Mouse (Mus musculus) thymus, postnatal 0 days (tissue): ENCODE data around the gene Utp14b. TPM values are rescaled to one million over a fixed set of nuclear protein-coding genes. Genes with fewer than 3 reads are reported as not detected.
A peak's percentile ranks its signal among the peaks of the same experiment; 100 is the strongest.

Source experiments
- DNase-seq: peaks from one replicate; pipeline ENCODE4 v3.0.0-alpha.2; 2015; ENCODE audit warnings: low spot score
- polyA plus RNA-seq: library from polyadenylated mRNA; unstranded; fragments of >200 nt; fragmentation: Nextera tagmentation; extraction: Ambion mirVana; gene quantifications from 2 replicates; pipeline ENCODE4 v1.2.1, GENCODE M21; 2015

Utp14b gene
- 3.1 and 3.5 TPM in 2 replicates for polyA plus RNA-seq

DNA sequence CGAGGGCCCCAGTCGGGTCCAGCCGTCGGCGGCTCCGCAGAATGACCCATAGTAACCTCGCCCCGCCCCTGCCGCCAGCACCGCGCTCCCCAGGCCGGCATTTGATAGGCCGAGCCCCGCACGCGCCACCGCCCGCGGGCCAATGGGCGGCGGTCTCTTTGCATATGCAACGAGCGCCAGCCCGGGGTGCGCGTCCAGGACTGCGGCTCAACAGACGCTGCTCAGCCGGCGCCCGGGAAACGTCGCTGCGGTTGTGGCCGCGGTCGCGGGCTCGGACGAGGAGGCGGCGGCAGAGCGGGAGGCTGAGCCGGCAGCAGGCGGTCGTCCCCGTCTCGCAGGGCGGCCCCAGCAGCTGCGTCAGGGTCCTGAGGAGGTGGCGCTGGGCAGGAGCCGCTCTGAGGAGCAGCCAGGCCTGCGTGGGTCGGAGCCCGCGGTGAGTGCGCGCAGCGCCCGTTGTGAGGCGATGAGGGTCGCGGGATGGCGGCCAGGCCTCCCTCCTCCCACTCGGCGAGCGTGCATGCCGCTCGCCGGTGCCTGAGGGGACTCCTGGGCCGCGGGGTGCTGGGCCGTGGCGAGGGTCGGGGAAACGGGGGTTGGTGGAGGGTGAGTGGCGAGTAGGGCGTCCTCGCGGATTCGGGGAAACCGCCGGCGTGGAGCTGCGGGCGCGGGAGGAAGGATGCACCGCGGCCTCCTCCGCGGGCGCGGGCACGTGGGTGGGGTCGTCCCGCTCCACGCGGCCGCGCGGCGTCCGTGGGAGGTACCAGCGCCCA lies at the start of gene Utp14b, which contains the start of gene Acsl3:
Utp14b (plus strand) TSS at position 368 of the 770 bp plus-strand sequence.
Acsl3 (plus strand) TSS at position 155 of the 770 bp plus-strand sequence.
- DNase-seq = peak; percentile 96

DNA sequence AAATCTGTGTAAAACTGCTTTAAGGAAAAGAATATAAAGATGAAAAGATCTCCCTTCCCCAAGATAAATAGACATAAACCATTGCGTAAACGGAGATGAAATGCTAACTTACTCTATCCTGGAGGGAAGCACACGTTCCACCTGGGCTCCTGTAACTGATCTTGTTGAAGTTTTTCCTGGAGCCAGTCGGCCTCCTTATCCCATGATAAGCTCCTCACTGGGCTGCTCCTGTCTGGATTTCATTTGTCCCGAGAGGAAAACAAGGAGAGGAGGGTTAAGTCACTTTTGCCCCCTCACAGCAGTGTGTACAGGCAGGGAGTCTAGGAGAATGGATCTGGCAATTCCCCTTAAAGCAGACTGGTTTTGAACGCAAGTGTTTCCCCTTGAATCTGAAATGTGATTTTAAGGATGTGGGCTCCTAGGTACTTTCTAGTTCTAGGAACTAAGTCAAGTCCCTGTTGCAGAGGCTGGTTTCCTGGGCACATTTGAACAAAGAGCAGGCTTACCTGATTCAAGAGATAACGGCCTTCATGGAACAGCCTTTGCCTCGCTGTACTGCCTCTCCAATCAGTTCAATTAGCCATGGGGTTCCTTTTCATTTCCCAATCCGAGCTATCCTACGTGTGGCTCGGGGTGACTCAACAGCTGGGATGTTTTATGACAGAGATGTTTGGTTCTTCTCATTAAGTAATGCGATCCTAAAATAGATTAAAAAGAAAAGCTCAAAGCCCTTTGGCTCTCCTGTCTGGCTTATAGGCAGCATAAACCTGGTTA lies 48.5 kb upstream of the Utp14b start:
- no peak for DNase-seq

DNA sequence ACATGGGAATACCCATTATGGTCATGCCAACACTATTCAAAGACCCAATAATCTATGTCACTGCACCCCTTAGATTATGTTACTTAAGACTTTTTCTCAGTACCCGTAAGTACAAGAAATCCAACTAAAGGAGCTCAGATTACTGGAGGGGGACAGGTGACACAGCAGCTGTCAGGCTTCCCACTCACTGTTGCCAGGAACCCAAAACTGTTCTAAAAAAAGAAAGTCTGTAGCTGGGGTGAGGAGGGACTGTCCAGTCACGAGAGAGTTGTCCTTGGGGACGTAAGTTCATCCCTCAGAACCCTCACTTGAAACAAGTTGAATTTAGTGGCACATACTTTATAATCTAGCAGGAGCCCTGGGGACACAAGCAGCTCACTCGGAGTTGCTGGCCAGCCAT lies 46.8 kb upstream of the Utp14b start:
- DNase-seq = no peak

DNA sequence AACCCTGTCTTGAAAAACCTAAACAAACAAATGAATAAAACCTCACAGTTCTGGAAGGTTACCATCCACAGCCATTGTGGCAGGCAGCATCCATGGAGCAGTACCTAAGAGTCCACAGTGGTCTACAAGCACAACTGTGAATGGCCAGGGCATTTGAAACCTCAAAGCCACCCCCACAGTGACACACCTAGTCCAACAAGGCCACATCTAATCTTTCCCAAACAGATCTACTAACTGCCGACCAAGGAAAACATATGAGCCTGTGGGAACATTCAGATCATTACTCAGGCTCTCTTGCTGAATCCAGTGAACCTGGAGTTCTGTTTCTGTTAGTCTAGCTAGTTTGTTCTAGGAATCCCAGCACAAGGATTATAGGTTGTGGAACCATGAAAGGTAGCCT lies 44.9 kb upstream of the Utp14b start:
- no peak for DNase-seq

DNA sequence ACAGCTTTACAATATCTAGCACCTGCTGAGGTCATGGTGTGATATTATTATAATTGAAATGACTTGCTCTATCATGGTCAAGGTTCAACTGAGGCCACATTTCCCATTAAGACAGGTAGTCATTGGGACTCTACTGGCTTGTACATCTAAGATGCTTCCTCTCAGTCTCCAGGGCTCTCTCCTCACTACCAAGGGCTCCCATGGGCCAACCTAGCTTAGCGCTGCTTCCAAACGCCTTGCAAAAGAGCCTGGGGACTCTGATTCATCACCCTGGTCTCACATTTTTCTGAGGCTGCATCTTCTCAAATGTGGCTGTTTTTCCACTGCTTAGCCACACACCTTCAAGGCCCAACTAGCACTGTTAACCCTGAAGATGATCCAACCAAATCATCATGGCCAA lies 33.5 kb upstream of the Utp14b start:
- no peak for DNase-seq

DNA sequence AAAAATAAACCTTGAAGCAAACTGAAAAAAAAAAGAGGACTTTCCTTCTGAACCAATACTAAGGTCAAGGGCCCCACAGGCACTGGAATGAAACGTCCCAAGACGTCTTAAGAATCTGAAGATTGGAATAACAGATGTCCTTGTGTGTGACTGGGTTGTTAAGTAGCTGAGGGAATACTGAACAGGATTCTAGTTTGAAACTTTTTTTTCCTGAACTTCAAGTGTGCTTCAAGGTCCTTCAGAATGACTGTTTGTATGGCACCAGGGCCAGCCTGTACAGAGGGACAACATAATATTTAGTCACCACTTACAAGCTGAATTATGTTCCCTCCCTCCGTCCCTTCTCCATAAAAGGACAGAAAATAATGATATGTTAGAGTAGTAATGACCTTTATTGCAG lies 23.4 kb upstream of the Utp14b start:
- DNase-seq = no peak

DNA sequence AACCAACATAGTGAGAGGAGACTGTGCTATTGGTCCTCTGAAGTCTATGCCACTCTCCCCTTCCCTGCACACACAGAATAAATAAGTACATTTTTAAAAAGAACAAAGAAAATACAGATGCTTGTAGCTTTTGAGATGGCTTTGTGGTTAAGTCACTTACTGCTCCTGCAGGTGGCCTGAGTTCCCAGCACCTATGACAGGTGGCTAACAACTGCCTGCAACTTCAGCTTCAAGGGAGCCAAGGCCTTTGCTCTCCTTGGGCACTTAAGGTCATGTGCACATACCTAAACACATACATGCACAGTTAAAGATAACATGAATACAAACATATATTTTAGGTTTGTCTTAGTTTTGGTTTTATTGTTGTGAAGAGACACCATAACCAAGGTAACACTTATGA lies 17.0 kb upstream of the Utp14b start:
- peak; percentile 70 for DNase-seq

DNA sequence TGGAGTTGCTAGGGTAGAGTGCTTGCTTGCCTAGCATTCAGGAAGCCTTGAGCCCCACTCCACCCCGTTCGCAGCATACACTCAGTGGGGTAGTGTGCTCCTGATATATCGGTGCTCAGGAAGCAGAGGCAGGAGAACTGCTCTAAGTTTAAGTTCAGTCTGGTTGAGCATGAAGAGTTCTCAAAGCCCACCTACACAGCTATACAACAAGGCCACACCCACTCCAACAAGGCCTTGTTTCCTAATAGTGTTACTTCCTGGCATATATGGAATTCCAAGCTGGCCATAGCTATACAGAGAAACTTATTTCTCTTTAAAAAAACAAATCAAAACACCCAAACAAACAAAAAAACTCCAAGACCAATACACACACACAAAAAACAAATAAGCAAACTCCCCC lies 16.0 kb upstream of the Utp14b start:
- no peak for DNase-seq

DNA sequence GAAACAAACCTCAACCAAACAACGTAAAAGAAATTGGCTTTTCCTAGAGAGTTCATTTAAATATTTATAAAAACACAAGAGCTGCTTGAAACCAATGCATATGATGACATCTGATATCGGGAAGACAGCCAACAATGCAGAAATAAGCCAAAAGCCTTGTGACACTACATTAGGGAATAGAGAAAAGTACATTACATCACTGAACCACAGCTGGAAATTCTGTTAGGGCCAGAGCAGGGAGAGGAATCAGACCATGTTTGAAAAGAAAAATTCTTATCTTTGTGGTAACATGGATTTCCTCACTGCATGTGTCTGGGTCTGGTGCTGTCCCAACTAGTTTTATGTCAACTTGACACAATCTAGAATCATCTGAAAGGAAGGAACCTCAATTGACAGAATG lies 15.6 kb upstream of the Utp14b start:
- no peak for DNase-seq

DNA sequence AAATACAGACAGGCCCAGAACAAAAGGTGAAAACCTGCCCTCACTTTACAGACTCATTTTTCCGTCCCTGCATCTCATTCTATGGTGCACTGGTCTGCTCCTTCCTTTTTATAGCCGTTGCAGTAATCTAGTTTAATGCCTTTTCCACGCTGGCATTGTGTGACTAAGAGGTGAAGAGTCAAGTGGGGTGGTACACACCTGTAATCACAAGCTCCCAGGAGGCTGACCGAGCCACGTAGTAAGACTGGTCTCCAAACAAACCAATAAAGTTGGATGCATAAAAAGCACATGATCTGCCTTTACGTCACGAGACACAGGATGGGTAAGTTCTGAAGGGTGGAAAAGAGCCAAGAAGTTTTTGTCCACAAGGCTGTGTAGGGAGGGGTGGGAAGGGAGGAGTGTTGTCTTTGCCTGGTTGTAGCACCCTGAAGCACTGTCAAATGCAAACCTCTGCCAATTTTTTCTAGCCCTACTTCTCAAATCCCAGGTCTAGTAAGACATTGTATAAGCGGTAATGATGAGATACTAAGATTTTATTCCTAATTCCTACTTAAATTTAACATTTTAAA lies 10.4 kb upstream of the Utp14b start:
- DNase-seq = no peak

DNA sequence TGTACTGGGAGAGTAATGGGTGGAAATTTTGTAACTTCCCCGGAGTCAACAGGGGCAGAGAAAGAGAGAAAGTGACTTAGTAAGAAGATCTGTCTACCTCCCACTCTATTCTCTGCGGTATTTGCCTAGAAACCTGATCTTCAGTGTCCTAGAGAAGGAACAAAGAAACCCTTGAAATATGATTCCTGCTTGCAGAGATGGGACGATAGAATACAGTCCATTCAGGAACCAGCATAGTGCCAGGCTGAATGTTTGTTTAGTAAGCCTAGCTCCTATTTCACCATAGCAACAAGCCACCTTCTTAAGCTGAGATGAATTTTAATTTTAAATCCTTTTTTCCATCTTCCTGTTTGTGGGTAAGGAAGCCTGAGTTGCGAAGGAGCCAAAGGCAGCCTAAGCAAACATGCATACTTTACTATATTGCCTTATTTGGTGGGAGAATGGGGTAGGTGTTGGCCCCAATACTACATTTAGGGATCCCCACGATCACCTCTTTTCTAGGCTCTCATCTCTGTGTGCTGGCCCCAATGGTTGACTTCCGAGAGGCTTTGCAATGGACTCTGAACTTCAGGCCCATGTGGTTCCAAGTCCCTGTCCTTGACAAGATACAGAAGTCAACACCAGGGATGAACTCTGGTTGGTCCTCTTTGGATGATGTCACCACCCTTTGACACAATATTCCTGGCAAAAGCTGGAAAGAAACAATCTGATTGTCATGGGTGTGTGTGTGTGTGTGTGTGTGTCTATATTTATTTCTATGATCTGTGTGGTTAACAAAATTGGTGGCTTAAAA lies 8.4 kb upstream of the Utp14b start:
- DNase-seq = no peak

DNA sequence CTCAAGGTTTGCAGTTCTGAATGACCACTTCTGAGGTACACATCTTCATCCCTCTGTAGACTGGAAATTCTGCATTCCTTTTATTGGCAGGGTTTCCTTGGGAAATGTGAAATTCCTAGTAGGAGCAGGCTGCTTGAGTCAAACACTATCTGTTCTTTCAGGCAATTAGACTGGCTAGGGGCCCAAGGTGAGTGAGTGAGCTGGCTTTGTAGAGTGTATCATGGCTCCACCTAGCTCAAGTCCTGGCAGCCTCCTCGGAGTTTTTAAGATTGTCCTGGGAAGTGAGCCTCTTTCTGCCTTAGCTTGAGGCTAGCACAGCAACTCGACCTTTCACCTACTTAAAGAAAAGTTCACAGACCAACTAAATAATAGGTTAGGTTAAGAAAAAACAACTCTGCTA lies 1.4 kb upstream of the Utp14b start:
- no peak for DNase-seq

DNA sequence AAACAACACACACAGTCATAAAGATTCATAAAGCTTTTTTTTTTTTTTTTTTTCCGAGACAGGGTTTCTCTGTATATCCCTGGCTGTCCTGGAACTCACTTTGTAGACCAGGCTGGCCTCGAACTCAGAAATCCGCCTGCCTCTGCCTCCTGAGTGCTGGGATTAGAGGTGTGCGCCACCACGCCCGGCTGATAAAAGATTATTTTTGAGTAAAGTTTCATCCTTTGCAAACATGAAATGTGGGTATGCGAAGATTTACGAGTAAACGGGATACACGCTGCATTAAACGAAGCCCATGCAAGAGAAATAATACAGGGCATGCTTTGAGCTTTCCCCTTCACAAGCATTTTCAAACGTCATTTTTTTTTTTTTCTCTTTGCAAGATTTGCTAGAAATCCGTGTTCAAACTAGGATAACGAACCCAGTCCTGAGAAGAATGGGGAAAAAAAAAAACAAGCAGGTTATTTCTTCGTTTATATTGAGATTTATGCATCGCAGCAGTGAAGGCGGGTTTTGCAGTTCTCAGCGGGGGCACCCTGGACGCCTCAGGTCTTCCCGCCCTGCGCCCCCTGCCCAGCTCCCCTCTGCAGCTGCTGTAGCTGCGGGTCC lies 713 bp upstream of the Utp14b start:
- DNase-seq = no peak

DNA sequence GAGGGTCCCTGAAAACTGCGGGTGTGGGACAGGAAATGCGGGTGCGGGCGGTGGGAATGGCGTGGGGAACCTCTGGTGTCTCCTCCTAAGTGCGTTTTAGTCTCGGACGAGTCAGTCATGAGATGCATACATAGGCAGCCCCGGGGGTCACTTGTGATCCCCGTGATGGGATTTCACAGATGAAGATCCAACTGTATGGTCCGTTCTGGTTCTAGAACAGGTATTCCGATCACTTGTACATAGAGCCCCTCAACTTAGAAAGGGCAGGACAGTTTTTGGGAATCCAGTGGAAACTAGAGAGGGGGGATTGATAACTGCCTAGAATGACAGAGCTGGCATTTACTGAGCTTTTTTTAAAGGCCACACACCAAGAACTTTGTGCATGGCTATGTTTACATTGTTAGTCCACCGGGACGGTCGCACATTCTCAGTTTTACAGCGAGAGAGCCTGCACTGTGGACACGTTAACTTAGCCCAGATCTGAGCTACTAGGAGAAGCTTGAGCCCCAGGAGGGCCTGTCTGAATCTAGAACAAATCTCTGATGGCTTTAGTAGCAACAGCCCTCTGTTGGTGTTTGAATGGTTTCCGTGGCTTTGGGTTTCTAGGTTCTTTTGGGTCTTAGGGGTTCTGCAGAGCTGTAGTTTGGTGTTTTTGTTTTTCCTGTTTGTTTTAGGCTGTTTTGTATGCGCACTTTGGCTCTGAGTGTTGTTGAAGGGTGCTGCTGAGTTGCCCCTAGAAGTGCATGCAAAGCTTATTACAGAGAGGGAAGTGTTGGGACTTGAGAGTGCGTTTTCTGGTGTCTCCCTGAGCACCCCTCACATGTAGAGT lies 817 bp downstream of the Utp14b start:
- DNase-seq = peak; percentile 29

DNA sequence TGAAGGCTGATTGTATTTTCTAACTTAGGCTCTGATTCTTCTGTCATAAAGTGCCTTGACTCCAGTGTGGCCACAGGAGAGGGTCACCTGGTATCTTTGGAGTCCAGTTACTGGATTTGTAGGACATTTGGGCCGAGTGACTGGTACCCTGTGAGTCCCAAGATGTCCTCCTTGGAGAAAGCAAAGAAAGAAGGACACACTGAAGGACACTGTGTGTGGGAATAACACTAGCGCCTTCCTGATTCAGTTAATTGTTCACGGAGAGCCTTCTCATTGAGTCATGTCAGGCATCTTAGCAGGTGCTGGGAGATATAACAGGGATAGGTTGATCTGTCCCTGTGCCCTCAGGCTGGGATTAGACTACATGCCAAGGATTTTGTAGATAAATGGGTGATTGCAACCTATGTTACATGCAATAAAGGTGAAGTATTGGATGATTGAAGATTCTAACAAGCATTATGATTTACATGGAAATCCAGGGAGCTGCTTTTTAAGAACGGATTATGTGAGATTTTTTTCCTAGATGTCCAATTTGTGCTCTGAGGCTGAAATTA lies 1.5 kb downstream of the Utp14b start:
- DNase-seq = peak; percentile 6

DNA sequence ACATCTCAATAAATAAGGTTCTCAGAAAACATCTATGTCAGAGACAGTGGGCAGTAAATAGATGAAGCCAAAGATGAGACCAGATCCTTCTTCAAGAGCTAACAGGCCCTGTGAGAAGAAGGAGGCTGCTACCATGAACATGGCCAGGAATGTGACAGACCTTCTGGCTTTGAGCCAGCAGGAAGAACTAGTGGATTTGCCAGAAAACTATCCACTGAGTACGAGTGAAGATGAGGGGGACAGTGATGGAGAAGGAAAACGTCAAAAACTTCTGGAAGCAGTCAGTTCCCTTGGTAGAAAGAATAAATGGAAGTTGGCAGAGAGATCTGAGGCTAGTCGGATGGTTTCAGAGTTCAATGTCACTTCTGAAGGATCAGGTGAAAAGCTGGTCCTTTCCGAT lies 6.5 kb downstream of the Utp14b start:
- no peak for DNase-seq

DNA sequence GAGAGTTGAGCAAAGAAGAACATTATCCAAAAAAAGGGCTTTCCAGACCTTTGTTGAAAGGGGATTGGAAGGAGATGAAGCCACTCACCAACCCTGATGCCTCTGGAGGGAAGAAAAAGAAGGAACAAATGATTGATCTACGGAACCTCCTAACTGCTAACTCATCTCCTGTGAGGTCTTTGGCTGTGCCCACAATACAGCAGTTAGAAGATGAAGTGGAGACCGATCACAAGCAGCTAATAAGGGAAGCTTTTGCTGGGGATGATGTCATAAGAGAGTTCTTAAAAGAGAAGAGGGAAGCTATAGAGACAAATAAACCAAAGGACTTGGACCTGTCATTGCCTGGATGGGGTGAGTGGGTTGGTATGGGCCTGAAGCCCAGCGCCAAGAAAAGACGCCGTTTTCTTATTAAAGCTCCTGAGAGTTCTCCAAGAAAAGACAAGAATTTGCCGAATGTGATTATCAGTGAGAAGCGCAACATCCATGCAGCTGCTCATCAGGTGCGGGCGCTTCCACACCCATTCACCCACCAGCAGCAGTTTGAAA lies 8.2 kb downstream of the Utp14b start:
- DNase-seq = no peak

DNA sequence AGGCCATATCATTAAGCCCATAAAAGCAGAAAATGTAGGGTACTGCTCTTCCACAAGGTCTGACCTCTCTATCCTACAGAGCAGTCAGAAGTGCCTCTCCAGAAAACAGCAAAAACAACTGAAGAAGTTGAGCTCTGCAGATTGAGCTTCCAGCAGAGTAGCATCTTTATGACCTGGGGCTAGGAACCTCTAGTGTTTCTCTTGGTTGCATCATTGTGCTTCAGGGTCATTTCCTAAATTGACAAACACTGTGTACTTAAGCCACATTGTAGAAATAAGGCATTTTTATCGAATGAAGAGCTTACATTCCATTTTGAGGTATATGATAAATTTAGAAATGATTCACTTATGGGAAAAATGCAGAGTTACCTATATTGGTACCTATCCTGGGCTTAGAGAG lies 8.7 kb downstream of the Utp14b start:
- DNase-seq = no peak

DNA sequence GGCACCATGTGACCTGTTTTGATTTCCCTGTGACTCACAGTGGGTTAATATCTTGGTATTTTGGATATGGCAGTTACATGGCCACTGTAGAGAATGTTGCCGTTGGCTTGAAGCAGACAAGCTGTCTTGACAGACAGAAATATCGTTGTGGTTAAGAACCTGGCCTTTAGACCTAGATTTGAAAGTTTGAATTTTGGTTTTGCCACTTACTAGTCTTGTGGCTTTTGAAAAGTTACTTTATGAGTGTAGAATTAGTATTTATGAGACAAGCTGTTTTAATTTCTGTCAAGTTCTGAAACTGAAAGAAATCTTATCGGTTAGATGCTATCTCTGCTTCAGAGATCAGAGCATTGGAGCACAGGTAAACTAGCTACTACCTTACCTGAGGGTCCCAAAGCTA lies 24.5 kb downstream of the Utp14b start:
- DNase-seq = no peak

DNA sequence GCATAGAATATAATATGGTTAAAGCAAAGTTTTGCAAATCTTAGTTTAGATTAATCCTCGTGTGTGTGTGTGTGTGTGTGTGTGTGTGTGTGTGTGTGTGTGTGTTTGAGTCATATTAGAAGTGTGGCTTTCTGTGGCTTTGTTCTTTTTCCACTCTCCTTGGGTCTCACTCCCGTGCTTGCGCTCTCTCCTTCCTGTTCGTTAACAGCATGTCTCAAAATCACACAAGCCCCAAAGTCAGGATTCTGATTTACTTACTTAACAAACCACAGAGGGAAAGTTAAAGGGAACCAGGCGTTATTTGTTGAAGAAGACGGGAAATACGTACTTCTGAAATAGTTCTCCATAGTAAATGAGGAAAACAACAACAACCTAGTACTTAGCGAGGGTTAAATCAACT lies 26.3 kb downstream of the Utp14b start:
- no peak for DNase-seq
